35 mouse cellular contexts compared by ENCODE assay signal in the genomic region with DNA sequence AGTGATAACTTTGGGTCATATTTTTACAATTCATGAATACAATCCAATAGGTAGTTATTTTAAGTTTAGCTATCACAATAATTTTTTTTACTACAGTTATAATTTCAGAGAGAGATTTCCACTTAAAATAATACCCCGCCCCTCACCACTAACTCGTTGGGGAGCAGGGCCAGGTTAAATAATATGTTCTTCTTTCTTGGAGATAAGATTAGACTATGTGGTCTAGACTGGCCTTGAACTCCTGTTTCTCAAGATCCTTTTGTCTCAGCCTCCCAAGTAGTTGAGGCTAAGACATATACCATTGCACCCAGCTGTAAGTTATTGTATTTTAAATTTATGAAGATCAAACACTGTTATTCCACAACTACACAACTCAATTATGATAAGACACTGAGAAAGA.
"Had no signal": no experiment of that assay in that cellular context is flagged by ENCODE, and none has a peak within 500 bp of the region (broad histone marks: within the 10 kb centered on the region; RNA-seq: fewer than 3 reads in every experiment).

No protein-coding gene starts in this region.

- DNase-seq: heart, postnatal 10 days; heart, postnatal 14 days; heart, postnatal 36 days; heart, postnatal 4 days; kidney, adult 11 months; kidney, adult 18-20 months; kidney, adult 2 months; kidney, adult 8-10 months; kidney, adult 9 months; kidney, postnatal 10 days; kidney, postnatal 14 days; kidney, postnatal 25 days; kidney, postnatal 36 days; kidney, postnatal 4 days; layer of hippocampus, adult 9-11 months; layer of hippocampus, postnatal 36 days had no signal

- H3K4me2 ChIP-seq: heart, embryonic 11.5 days; heart, embryonic 12.5 days; heart, embryonic 13.5 days; heart, embryonic 15.5 days; hindbrain, embryonic 12.5 days; hindbrain, embryonic 13.5 days; hindbrain, embryonic 14.5 days; hindbrain, embryonic 15.5 days; intestine, embryonic 15.5 days had no signal

- H3K27ac ChIP-seq: heart, embryonic 10.5 days; heart, embryonic 13.5 days; heart, embryonic 15.5 days; hindbrain, embryonic 10.5 days; hindbrain, embryonic 12.5 days; hindbrain, embryonic 13.5 days; hindbrain, embryonic 14.5 days; hindbrain, embryonic 15.5 days; hindbrain, postnatal 0 days; intestine, embryonic 15.5 days; kidney, postnatal 0 days; layer of hippocampus, adult 2 months; left cerebral cortex, adult 2 months had no signal

- H3K27me3 ChIP-seq: heart, embryonic 12.5 days; heart, embryonic 13.5 days; heart, embryonic 15.5 days; hindbrain, embryonic 12.5 days; hindbrain, embryonic 13.5 days; hindbrain, embryonic 15.5 days; intestine, embryonic 15.5 days had no signal

- H3K36me3 ChIP-seq: intestine, embryonic 15.5 days had no signal

- H3K4me3 ChIP-seq: heart, embryonic 10.5 days; heart, embryonic 12.5 days; heart, embryonic 13.5 days; heart, embryonic 15.5 days; hindbrain, embryonic 10.5 days; hindbrain, embryonic 12.5 days; hindbrain, embryonic 13.5 days; hindbrain, embryonic 15.5 days; intestine, embryonic 15.5 days; layer of hippocampus, adult 2 months; left cerebral cortex, adult 2 months had no signal

- ATAC-seq: hindbrain, embryonic 16.5 days; hindbrain, postnatal 0 days; inflammation-experienced regulatory T-cells, adult 6 months; intestine, embryonic 15.5 days; intestine, embryonic 16.5 days; intestine, postnatal 0 days had no signal

- H3K9me3 ChIP-seq: heart, embryonic 10.5 days; heart, embryonic 12.5 days; heart, embryonic 13.5 days; heart, embryonic 15.5 days; hindbrain, embryonic 10.5 days; hindbrain, embryonic 12.5 days; hindbrain, embryonic 13.5 days; hindbrain, embryonic 15.5 days; intestine, embryonic 15.5 days had no signal

- H3K9ac ChIP-seq: heart, embryonic 12.5 days; heart, embryonic 13.5 days; heart, embryonic 15.5 days; hindbrain, embryonic 12.5 days; hindbrain, embryonic 13.5 days; hindbrain, embryonic 14.5 days; hindbrain, embryonic 15.5 days; intestine, embryonic 15.5 days had no signal
